Mouse (Mus musculus) retina, postnatal 7 days (tissue): ENCODE results near the gene Gli2.
A peak's percentile ranks its signal among the peaks of the same experiment; 100 is the strongest.

ENCODE experiments used
- DNase-seq: peaks from one replicate; pipeline ENCODE4 v3.0.0-alpha.2; 2012; ENCODE audit warnings: low read depth, low spot score

The Gli2 gene

GRCm38 (mm10) chr1:119053402-119053841, at the start of gene Gli2:
Gene Gli2, minus strand, starts transcription at chr1:119053619.
- DNase-seq, result peak; percentile 65

GRCm38 (mm10) chr1:119097921-119098521, 44.6 kb upstream of the Gli2 start:
- no peak for DNase-seq

GRCm38 (mm10) chr1:119093739-119094138, 40.3 kb upstream of the Gli2 start:
- DNase-seq, result peak; percentile 53

- DNase-seq, result no peak
These were observed 36.6 kb upstream of the Gli2 start for GRCm38 (mm10) chr1:119089887-119090620.

- peak; percentile 78 for DNase-seq
These were observed 34.1 kb upstream of the Gli2 start for GRCm38 (mm10) chr1:119087539-119087938.

GRCm38 (mm10) chr1:119085771-119086170, 32.4 kb upstream of the Gli2 start:
- DNase-seq, result no peak

GRCm38 (mm10) chr1:119083468-119083921, 30.1 kb upstream of the Gli2 start:
- DNase-seq, result peak; percentile 69

GRCm38 (mm10) chr1:119082231-119082991, 29.0 kb upstream of the Gli2 start:
- peak; percentile 51 for DNase-seq

- DNase-seq, result no peak
These were observed 24.5 kb upstream of the Gli2 start for GRCm38 (mm10) chr1:119077933-119078332.

GRCm38 (mm10) chr1:119076333-119076732, 22.9 kb upstream of the Gli2 start:
- no peak for DNase-seq

GRCm38 (mm10) chr1:119075916-119076315, 22.5 kb upstream of the Gli2 start:
- no peak for DNase-seq

- DNase-seq, result no peak
These were observed 22.1 kb upstream of the Gli2 start for GRCm38 (mm10) chr1:119075500-119075899.

GRCm38 (mm10) chr1:119074910-119075309, 21.5 kb upstream of the Gli2 start:
- DNase-seq, result no peak

- DNase-seq, result no peak
These were observed 20.5 kb upstream of the Gli2 start for GRCm38 (mm10) chr1:119073876-119074275.

- DNase-seq, result no peak
These were observed 11.7 kb upstream of the Gli2 start for GRCm38 (mm10) chr1:119064892-119065671.

- no peak for DNase-seq
These were observed 3.1 kb upstream of the Gli2 start for GRCm38 (mm10) chr1:119056491-119056890.

- no peak for DNase-seq
These were observed 2.4 kb upstream of the Gli2 start for GRCm38 (mm10) chr1:119055801-119056200.

GRCm38 (mm10) chr1:119054468-119054867, 1.0 kb upstream of the Gli2 start:
- DNase-seq, result no peak

- no peak for DNase-seq
These were observed 494 bp upstream of the Gli2 start for GRCm38 (mm10) chr1:119053872-119054354.

GRCm38 (mm10) chr1:119052631-119053177, 715 bp downstream of the Gli2 start:
- DNase-seq, result no peak

- no peak for DNase-seq
These were observed 1.4 kb downstream of the Gli2 start for GRCm38 (mm10) chr1:119051938-119052551.
